Mouse (Mus musculus) ES-Bruce4 (cell line): ENCODE results near the gene Usp8. TPM values are rescaled to one million over a fixed set of nuclear protein-coding genes. Genes with fewer than 3 reads are reported as not detected.

Experiments
- H3K27ac ChIP-seq: 2 replicates; pipeline ENCODE4 v1.5.1; 2012; ENCODE audit warnings: low read length, inconsistent platforms; ENCODE audit not compliant: insufficient read depth
- H3K27me3 ChIP-seq: 2 replicates; pipeline ENCODE4 v1.6.1; 2012; ENCODE audit warnings: mild to moderate bottlenecking, low read length, inconsistent platforms; ENCODE audit not compliant: control insufficient read depth, poor library complexity, insufficient read depth, severe bottlenecking
- H3K36me3 ChIP-seq: 2 replicates; pipeline ENCODE4 v1.6.1; 2012; ENCODE audit warnings: inconsistent platforms, mild to moderate bottlenecking, low read length, moderate library complexity; ENCODE audit not compliant: control insufficient read depth, poor library complexity, insufficient read depth, severe bottlenecking
- H3K4me1 ChIP-seq: one replicate; pipeline ENCODE4 v1.8.1; 2011; ENCODE audit warnings: low read length; ENCODE audit not compliant: control insufficient read depth, insufficient read depth
- H3K4me3 ChIP-seq: 2 replicates; pipeline ENCODE4 v1.5.1; 2011; ENCODE audit warnings: low read depth, mild to moderate bottlenecking, low read length
- H3K9ac ChIP-seq: 2 replicates; pipeline ENCODE4 v1.6.1; 2012; ENCODE audit warnings: low read depth, mild to moderate bottlenecking, inconsistent platforms; ENCODE audit not compliant: poor library complexity, severe bottlenecking
- H3K9me3 ChIP-seq: replicated peaks from 2 replicates; pipeline ENCODE4 v1.6.1; 2012; ENCODE audit warnings: mild to moderate bottlenecking, low read length, inconsistent platforms; ENCODE audit not compliant: control insufficient read depth, poor library complexity, insufficient read depth, severe bottlenecking
- CTCF ChIP-seq: IDR thresholded peaks from one replicate; pipeline ENCODE4 v1.8.1; 2011; ENCODE audit warnings: low read depth, low read length
- EP300 ChIP-seq: IDR thresholded peaks from 2 replicates; pipeline ENCODE4 v1.6.1; 2011; ENCODE audit warnings: low read depth, low read length; ENCODE audit not compliant: insufficient read depth
- POLR2A ChIP-seq: IDR thresholded peaks from one replicate; pipeline ENCODE4 v1.8.1; 2011; ENCODE audit warnings: low read length; ENCODE audit not compliant: insufficient read depth
- polyA plus RNA-seq: library from polyadenylated mRNA; stranded (reverse); fragments of >200 nt; gene quantifications from 2 replicates; pipeline ENCODE4 v1.2.4, GENCODE M21; 2011; ENCODE audit warnings: low read depth; ENCODE audit not compliant: missing spikeins, insufficient read depth, insufficient read length

Gene Usp8
- polyA plus RNA-seq, 1 experiment = 75.3 TPM

GRCm38 (mm10) chr2:126682937-126683336 is 24.2 kb upstream of the Usp8 start:
- no peaks in the 10 kb centered on the region for H3K36me3 ChIP-seq
- peaks cover 2% of the 10 kb centered on the region for H3K4me1 ChIP-seq
- H3K9ac ChIP-seq = no peak overlapping the region
- no peak overlapping the region for H3K27ac ChIP-seq
- no peaks in the 10 kb centered on the region for H3K27me3 ChIP-seq
- TF ChIP-seq CTCF = no peak
- TF ChIP-seq POLR2A = no peak
- TF ChIP-seq EP300 = no peak
- H3K4me3 ChIP-seq = no peak overlapping the region
- H3K9me3 ChIP-seq = no peaks in the 10 kb centered on the region

GRCm38 (mm10) chr2:126691290-126691689 is 15.8 kb upstream of the Usp8 start:
- Histone ChIP-seq H3K4me1 (no peaks in the 10 kb centered on the region), H3K9me3 (no peaks in the 10 kb centered on the region), H3K27me3 (no peaks in the 10 kb centered on the region), H3K27ac (no peak overlapping the region), H3K9ac (no peak overlapping the region), H3K36me3 (no peaks in the 10 kb centered on the region), H3K4me3 (no peak overlapping the region)
- no peak for TF ChIP-seq POLR2A
- TF ChIP-seq EP300 = no peak
- TF ChIP-seq CTCF = no peak

GRCm38 (mm10) chr2:126695285-126695684 is 11.8 kb upstream of the Usp8 start:
- H3K9me3 ChIP-seq = no peaks in the 10 kb centered on the region
- H3K9ac ChIP-seq = no peak overlapping the region
- H3K4me1 ChIP-seq = no peaks in the 10 kb centered on the region
- no peaks in the 10 kb centered on the region for H3K27me3 ChIP-seq
- no peak overlapping the region for H3K4me3 ChIP-seq
- H3K27ac ChIP-seq = no peak overlapping the region
- H3K36me3 ChIP-seq = no peaks in the 10 kb centered on the region
- TF ChIP-seq CTCF = no peak

- H3K9ac ChIP-seq = peak overlapping the region; percentile 41
- H3K4me3 ChIP-seq = peak overlapping the region; percentile 59
- no peaks in the 10 kb centered on the region for H3K36me3 ChIP-seq
- no peak overlapping the region for H3K27ac ChIP-seq
- no peaks in the 10 kb centered on the region for H3K9me3 ChIP-seq
- no peak for TF ChIP-seq POLR2A
- TF ChIP-seq CTCF = no peak
- TF ChIP-seq EP300 = no peak
- peaks cover 1% of the 10 kb centered on the region for H3K4me1 ChIP-seq
- H3K27me3 ChIP-seq = no peaks in the 10 kb centered on the region
Measured at GRCm38 (mm10) chr2:126707438-126707779, 281 bp downstream of the Usp8 start.

GRCm38 (mm10) chr2:126708361-126708760 is 1.2 kb downstream of the Usp8 start:
- Histone ChIP-seq H3K36me3 (no peaks in the 10 kb centered on the region), H3K9ac (peak overlapping the region; percentile 41), H3K9me3 (no peaks in the 10 kb centered on the region), H3K27ac (no peak overlapping the region), H3K4me1 (peaks cover 1% of the 10 kb centered on the region), H3K4me3 (no peak overlapping the region), H3K27me3 (no peaks in the 10 kb centered on the region)
- TF ChIP-seq EP300 (no peak), POLR2A (no peak), CTCF (no peak)

- H3K9me3 ChIP-seq = no peaks in the 10 kb centered on the region
- no peak overlapping the region for H3K4me3 ChIP-seq
- no peaks in the 10 kb centered on the region for H3K27me3 ChIP-seq
- TF ChIP-seq EP300 (no peak), POLR2A (no peak), CTCF (no peak)
- no peak overlapping the region for H3K9ac ChIP-seq
- no peaks in the 10 kb centered on the region for H3K36me3 ChIP-seq
- no peak overlapping the region for H3K27ac ChIP-seq
- peaks cover 1% of the 10 kb centered on the region for H3K4me1 ChIP-seq
Measured at GRCm38 (mm10) chr2:126712526-126712925, 5.4 kb downstream of the Usp8 start.

- H3K4me1 ChIP-seq = peaks cover 1% of the 10 kb centered on the region
- no peak overlapping the region for H3K4me3 ChIP-seq
- H3K9ac ChIP-seq = no peak overlapping the region
- TF ChIP-seq POLR2A (no peak), EP300 (no peak), CTCF (no peak)
- no peak overlapping the region for H3K27ac ChIP-seq
- H3K27me3 ChIP-seq = no peaks in the 10 kb centered on the region
- H3K9me3 ChIP-seq = no peaks in the 10 kb centered on the region
- no peaks in the 10 kb centered on the region for H3K36me3 ChIP-seq
Measured at GRCm38 (mm10) chr2:126712950-126713349, 5.8 kb downstream of the Usp8 start.
